Mouse (Mus musculus) G1E-ER4 (cell line): ENCODE measurements around the gene Fbf1. TPM values are rescaled to one million over a fixed set of nuclear protein-coding genes. Genes with fewer than 3 reads are reported as not detected.

ENCODE experiments used
- GATA1 ChIP-seq: IDR thresholded peaks from one replicate; pipeline ENCODE4 v1.8.0; 2012; ENCODE audit warnings: low read length, inconsistent platforms
- polyA plus RNA-seq: library from polyadenylated mRNA; stranded (reverse); fragments of >175 nt; gene quantifications from 2 replicates; pipeline ENCODE4 v1.2.3, GENCODE M21; 2012

Gene Fbf1
- polyA plus RNA-seq, 1 experiment: 34.1 TPM

- TF ChIP-seq GATA1: no peak
These were observed 61.6 kb downstream of the Fbf1 start for GRCm38 (mm10) chr11:116106154-116106962.

GRCm38 (mm10) chr11:116105065-116105464, 62.9 kb downstream of the Fbf1 start:
- TF ChIP-seq GATA1: no peak

GRCm38 (mm10) chr11:116104006-116104646, 63.8 kb downstream of the Fbf1 start:
- TF ChIP-seq GATA1: no peak

- TF ChIP-seq GATA1: no peak
These were observed 64.4 kb downstream of the Fbf1 start for GRCm38 (mm10) chr11:116103572-116103971.

GRCm38 (mm10) chr11:116102472-116102871, 65.5 kb downstream of the Fbf1 start:
- no peak for TF ChIP-seq GATA1

- TF ChIP-seq GATA1: no peak
These were observed 66.0 kb downstream of the Fbf1 start for GRCm38 (mm10) chr11:116101931-116102381.

- TF ChIP-seq GATA1: no peak
These were observed 67.1 kb downstream of the Fbf1 start for GRCm38 (mm10) chr11:116100839-116101238.

- TF ChIP-seq GATA1: no peak
These were observed 67.6 kb downstream of the Fbf1 start for GRCm38 (mm10) chr11:116100385-116100784.

GRCm38 (mm10) chr11:116099462-116099861, 68.5 kb downstream of the Fbf1 start:
- TF ChIP-seq GATA1: no peak

- no peak for TF ChIP-seq GATA1
These were observed 69.1 kb downstream of the Fbf1 start for GRCm38 (mm10) chr11:116098711-116099460.

GRCm38 (mm10) chr11:116096213-116097108, 71.5 kb downstream of the Fbf1 start:
- TF ChIP-seq GATA1: no peak

GRCm38 (mm10) chr11:116095573-116095972, 72.4 kb downstream of the Fbf1 start:
- no peak for TF ChIP-seq GATA1

GRCm38 (mm10) chr11:116093771-116094565, 74.0 kb downstream of the Fbf1 start:
- no peak for TF ChIP-seq GATA1

Other genes starting within 250 kb of the Fbf1 start
- 26.9 and 40.4 TPM in 2 replicates for gene Sap30bp, start 234.9 kb downstream of the Fbf1 start, polyA plus RNA-seq
- gene Recql5, start 234.7 kb downstream of the Fbf1 start, polyA plus RNA-seq: 13.3 and 22.0 TPM in 2 replicates
- gene Itgb4, start 193.5 kb downstream of the Fbf1 start, polyA plus RNA-seq: 0.04 and 0.13 TPM in 2 replicates
- 95.4 and 132 TPM in 2 replicates for gene Galk1, start 155.4 kb downstream of the Fbf1 start, polyA plus RNA-seq
- gene H3f3b, start 140.2 kb downstream of the Fbf1 start, polyA plus RNA-seq: 312 and 429 TPM in 2 replicates
- 56.9 and 68.4 TPM in 2 replicates for gene Unk, start 137.8 kb downstream of the Fbf1 start, polyA plus RNA-seq
- 170 and 235 TPM in 2 replicates for gene Unc13d, start 90.2 kb downstream of the Fbf1 start, polyA plus RNA-seq
- 591 and 669 TPM in 2 replicates for gene Wbp2, start 81.2 kb downstream of the Fbf1 start, polyA plus RNA-seq
- not detected in 2 replicates for gene Trim47, start 41.0 kb downstream of the Fbf1 start, polyA plus RNA-seq
- gene Trim65, start 37.0 kb downstream of the Fbf1 start, polyA plus RNA-seq: not detected in 2 replicates
- 152 and 200 TPM in 2 replicates for gene Mrpl38, start 29.3 kb downstream of the Fbf1 start, polyA plus RNA-seq
- gene Ten1, start 30.7 kb upstream of the Fbf1 start, polyA plus RNA-seq: 114 and 122 TPM in 2 replicates
- 1.8 and 2.5 TPM in 2 replicates for gene Acox1, start 30.9 kb upstream of the Fbf1 start, polyA plus RNA-seq
- 0.01 and 0.02 TPM in 2 replicates for gene Evpl, start 69.9 kb upstream of the Fbf1 start, polyA plus RNA-seq
- gene Srp68, start 106.1 kb upstream of the Fbf1 start, polyA plus RNA-seq: 52.4 and 70.9 TPM in 2 replicates
- not detected in 2 replicates for gene Galr2, start 112.8 kb upstream of the Fbf1 start, polyA plus RNA-seq
- 15.1 and 19.0 TPM in 2 replicates for gene Exoc7, start 139.1 kb upstream of the Fbf1 start, polyA plus RNA-seq
- 0.02 TPM in 1 of 2 replicates, not detected in the other for gene Foxj1, start 167.2 kb upstream of the Fbf1 start, polyA plus RNA-seq
- not detected in 2 replicates for gene Rnf157, start 244.9 kb upstream of the Fbf1 start, polyA plus RNA-seq